Mouse (Mus musculus) forebrain, embryonic 15.5 days (tissue): ENCODE data around the gene Il18r1. TPM values are rescaled to one million over a fixed set of nuclear protein-coding genes. Genes with fewer than 3 reads are reported as not detected.

ENCODE experiments used
- ATAC-seq: fragments of 200-750 bp; cut with Nextera tagmentation; replicated peaks from 2 replicates; pipeline ENCODE4 v1.8.0; 2017; ENCODE audit warnings: mild to moderate bottlenecking, moderate TSS enrichment, moderate library complexity
- H3K27ac ChIP-seq: fragments of 300-500 bp; sonication (generic); replicated peaks from 2 replicates; pipeline ENCODE4 v1.5.1; 2015; ENCODE audit warnings: mild to moderate bottlenecking, inconsistent platforms
- H3K27me3 ChIP-seq: fragments of 300-500 bp; sonication (generic); 2 replicates; pipeline ENCODE4 v1.6.1; 2015; ENCODE audit warnings: inconsistent platforms
- H3K36me3 ChIP-seq: fragments of 300-500 bp; sonication (generic); 2 replicates; pipeline ENCODE4 v1.6.1; 2015; ENCODE audit warnings: mild to moderate bottlenecking, inconsistent platforms
- H3K4me1 ChIP-seq: fragments of 300-500 bp; sonication (generic); 2 replicates; pipeline ENCODE4 v1.6.1; 2015; ENCODE audit warnings: inconsistent platforms
- H3K4me2 ChIP-seq: fragments of 300-500 bp; sonication (generic); replicated peaks from 2 replicates; pipeline ENCODE4 v1.6.1; 2015; ENCODE audit warnings: mild to moderate bottlenecking, inconsistent platforms
- H3K4me3 ChIP-seq: fragments of 300-500 bp; sonication (generic); 2 replicates; pipeline ENCODE4 v1.5.1; 2015; ENCODE audit warnings: mild to moderate bottlenecking, inconsistent platforms
- H3K9ac ChIP-seq: fragments of 300-500 bp; sonication (generic); replicated peaks from 2 replicates; pipeline ENCODE4 v1.6.1; 2015; ENCODE audit warnings: mild to moderate bottlenecking, inconsistent platforms
- H3K9me3 ChIP-seq: fragments of 300-500 bp; sonication (generic); 2 replicates; pipeline ENCODE4 v1.6.1; 2016; ENCODE audit warnings: inconsistent platforms
- WGBS: fragments of 180-500 bp; shearing (Covaris S2); methylation state at CpG from one replicate; pipeline ENCODE4 v1.1.7; 2015; ENCODE audit warnings: mixed read lengths; 5-methylcytosine and 5-hydroxymethylcytosine counted together
- polyA plus RNA-seq: library from polyadenylated mRNA; unstranded; fragments of >200 nt; fragmentation: Nextera tagmentation; extraction: Ambion mirVana; gene quantifications from 2 replicates; pipeline ENCODE4 v1.2.1, GENCODE M21; 2015

The Il18r1 gene
- polyA plus RNA-seq, 1 experiment from 2014 or later = not detected

DNA sequence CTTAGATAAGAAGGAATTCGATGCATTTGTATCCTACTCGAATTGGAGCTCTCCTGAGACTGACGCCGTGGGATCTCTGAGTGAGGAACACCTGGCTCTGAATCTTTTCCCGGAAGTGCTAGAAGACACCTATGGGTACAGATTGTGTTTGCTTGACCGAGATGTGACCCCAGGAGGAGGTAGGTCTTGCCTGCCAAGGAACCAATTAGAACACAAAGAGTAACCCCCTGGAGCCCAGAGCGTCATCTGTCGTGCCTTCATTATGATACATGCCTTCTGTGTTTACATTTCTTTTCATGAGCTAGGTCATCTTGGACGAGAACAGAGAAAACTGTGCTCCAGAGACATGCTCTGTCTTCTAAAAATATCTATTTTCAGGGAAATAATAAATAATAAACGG is 82.4 kb downstream of the Il18r1 start:
- 50% methylated on average over 10 of the region's 10 CpGs for WGBS
- H3K4me1 ChIP-seq = no peaks in the 10 kb centered on the region
- no peak for ATAC-seq
- no peak overlapping the region for H3K4me3 ChIP-seq
- H3K27me3 ChIP-seq = no peaks in the 10 kb centered on the region
- H3K9me3 ChIP-seq = no peaks in the 10 kb centered on the region
- H3K9ac ChIP-seq = no peak overlapping the region
- H3K36me3 ChIP-seq = no peaks in the 10 kb centered on the region
- no peak overlapping the region for H3K27ac ChIP-seq
- H3K4me2 ChIP-seq = no peak overlapping the region

Other genes with a start within 250 kb of the Il18r1 start
- gene Il1r1, start 240.5 kb upstream of the Il18r1 start, polyA plus RNA-seq = 0.56 and 1.1 TPM in 2 replicates
- 0.80 and 1.1 TPM in 2 replicates for gene Il1rl2, start 140.9 kb upstream of the Il18r1 start, polyA plus RNA-seq
- not detected in 2 replicates for gene Il1rl1, start 36.0 kb upstream of the Il18r1 start, polyA plus RNA-seq
- 0.10 and 0.19 TPM in 2 replicates for gene Il18rap, start 49.8 kb downstream of the Il18r1 start, polyA plus RNA-seq
- gene Slc9a4, start 114.5 kb downstream of the Il18r1 start, polyA plus RNA-seq = not detected in 2 replicates
- gene Slc9a2, start 215.0 kb downstream of the Il18r1 start, polyA plus RNA-seq = 0.09 and 0.13 TPM in 2 replicates